Mouse (Mus musculus): ENCODE results near the gene Ahnak2.

Ahnak2 gene

DNA sequence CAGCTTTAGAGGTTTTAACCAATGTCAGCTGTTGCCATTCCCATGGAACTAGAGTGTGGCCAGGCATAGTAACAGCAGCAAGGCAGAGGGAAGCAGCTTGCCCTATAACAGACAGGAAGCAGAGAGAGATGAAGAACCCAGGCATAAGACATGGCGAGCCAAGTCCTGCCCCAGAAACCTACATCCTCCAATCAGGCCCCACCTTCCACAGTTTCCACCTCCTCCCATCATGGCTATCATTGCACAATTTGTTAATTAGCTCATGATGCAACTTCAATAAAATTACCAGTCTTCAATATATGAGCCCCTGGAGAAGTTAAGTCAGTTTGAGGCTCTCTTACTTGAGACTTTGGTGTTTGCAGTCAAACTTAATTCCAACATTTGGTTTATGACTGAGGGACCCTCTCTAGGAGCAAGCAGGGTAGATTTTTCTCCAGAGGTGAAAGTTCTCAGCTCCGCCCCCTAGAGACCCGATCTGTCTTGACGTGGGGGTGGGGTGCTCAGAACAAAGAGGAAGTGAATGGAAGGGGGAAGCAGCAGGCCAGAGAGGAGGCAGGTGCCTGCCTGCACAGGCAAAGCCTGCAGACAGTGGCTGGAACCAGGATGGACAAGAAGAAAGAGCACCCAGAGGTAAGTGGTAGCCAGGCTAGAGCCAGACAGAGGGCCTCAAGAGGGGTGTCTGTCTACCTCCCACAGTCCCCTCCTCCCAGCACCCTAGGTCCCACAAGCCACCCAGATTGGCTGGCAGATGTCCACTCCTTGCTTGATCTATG lies 42.1 kb downstream of the Ahnak2 start, which contains the start of gene Pld4:
TSS of gene Pld4 (plus strand) at position 502 of the 773 bp plus-strand sequence.
- no peak for DNase-seq (ENCODE audit: low spot score)

DNA sequence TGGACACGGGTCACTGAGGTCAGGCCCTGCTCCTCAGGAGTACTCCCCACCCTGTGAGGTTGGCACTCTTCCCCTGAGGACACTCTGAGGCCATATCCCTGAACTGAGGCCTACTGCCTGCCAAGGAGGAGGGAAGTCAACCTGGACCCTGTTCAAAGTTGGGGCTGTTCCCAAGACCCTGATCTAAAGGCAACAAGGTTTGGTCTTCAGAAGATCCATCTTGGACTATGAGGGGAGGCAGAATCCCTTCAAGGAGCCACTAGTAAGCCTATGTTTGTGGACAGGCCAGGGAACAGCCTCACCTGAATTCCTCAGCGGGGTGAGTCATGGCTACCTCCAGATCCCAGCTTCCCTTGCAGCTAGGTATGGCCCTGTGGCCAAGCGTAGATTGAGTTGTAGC lies 43.0 kb downstream of the Ahnak2 start:
- DNase-seq (ENCODE audit: low spot score): no peak

DNA sequence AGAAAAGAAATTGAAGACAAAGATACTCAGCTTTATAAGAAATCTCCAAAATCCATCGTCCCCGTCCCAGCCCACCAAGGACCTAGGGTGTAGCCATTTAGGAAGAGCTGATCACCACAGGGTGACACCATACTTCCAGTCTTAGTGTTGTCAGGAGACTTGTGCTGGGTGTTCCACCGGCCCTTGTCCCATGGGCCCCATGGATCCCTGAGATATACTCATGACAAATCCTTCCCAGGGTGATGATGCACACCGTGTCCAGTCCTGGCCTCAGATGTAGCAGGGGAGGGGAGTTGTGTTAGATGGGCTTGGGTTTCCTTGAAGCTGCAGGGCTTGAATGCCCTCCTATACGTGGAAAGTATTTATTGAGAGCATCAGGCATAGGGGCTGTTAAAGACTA lies 44.6 kb downstream of the Ahnak2 start:
- no peak for DNase-seq (ENCODE audit: low spot score)

DNA sequence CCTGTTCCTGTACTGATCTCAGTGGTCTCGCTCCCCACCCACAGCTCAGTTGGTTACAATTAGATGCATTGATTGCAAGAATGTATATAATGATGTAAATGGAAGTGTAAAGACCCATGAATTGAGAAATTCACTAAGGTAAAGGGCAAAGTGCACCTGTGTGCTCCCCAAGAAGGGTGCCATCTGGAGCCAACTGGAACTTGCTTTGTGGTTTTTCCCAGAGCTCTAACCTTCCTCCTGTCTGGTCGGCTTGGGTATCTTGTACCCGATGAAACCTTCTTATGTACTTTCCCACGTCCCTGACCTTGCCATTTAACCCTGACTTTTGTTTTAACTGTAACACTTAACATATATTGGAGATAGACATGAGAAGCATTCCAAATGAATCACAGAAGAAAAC lies 46.6 kb downstream of the Ahnak2 start:
- DNase-seq (ENCODE audit: low spot score): no peak

DNA sequence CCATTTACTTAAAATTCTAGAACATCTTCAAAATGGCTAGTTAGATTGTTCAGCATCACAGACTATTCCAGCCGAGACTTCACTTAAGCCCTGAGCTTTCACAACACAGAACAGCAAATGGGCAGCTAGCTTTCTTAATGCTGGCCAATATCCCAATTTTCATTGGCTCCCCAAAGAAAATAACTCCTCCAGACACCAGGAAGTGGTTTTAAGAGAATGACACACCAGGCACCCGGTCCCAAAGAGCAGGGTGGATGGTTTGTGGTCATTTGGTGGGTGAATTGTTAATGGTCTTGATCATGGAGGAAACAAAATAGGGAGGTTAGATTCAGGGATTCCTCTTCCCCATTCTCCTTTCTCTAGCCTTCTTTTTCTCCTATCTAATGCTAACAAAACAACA lies 50.1 kb downstream of the Ahnak2 start:
- DNase-seq (ENCODE audit: low spot score): no peak

DNA sequence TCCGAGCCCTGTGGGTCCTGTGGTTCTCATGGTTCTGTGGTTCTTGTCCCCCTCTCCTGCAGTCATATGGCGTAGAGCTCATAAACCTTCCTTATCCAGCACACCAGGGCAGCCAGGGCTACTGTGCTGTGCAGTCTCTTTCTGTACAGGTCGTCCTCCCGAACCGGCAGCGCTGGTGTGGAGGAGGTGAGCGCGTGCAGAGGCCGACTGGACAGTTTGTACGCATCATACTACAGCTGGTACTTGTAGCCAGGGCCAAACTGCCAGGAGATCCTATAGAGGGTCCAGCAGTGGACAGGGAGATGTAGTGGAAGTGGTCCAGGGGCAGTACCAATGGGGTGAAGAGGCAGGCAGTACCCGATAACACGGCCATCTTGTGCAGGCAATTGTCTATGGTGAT lies 51.5 kb downstream of the Ahnak2 start:
- no peak for DNase-seq (ENCODE audit: low spot score)

DNA sequence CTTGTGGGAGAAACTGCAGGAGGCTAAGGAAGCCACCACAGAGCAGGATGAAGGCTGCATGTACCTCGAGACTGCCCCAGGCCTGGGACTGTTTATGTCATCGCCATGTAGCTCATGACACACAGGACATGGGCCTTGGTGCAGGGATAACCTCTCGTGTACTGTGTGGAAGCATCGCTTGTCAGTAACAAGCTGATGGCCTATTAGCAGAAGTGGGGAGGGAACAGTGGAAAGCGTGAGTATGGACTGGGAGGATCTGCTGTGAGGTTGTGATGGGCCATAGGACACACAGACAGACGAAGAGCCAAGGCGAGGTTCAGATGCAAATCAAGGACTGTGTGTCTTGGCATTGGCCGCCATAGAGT lies 54.9 kb downstream of the Ahnak2 start:
- DNase-seq (ENCODE audit: low spot score): no peak

DNA sequence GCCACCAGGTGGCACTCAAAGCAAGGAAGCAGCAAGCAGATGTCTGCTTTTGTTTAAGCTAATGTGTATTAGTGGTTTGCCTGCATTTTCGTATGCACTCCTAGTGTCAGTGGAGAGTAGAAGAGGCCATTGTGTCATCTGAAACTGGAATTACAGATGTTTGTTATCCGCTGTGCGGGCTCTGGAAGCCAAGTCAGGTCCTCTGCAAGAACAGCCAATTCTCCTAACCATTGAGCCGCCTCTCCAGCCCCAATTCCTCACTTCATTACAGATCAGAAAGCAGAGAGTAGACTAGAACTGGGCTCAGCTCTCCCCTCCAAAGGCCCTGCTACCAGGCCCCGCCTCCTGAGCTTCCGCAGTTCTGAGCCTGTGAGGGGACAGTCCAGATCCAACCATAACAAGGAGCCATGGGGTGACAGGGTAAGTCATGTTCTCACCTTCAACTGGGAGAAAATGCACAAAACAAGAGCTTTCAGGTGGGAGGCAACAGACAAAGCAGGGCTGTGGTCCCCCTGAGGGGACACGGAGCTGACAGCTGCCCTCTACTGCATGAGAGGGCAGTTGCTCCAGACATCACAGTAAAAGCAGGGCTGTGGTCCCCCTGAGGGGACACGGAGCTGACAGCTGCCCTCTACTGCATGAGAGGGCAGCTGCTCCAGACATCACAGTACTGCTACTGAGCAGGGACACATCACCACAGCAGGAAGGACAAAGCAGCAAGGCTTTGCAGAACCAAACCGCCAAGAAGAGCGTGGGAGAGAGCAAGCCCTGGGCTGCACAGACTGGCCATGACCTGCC lies 55.5 kb downstream of the Ahnak2 start:
- peak; percentile 46 for DNase-seq (ENCODE audit: low spot score)

DNA sequence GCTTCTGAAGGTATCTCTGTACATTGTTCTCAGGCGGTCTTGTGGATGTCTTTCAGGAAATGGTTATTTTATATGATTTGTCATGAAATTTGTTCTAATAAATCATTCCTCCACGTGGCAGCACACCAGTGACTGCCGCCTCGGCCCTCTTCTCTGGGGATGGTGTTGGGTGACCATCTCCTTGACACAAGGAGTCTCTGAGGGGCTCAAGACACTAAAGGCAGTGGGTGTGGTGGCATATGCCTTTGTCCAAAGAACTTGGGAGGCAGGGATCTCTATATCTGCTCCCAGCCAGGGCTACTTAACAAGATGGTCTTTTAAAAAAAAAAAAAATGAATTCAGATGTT lies 56.0 kb downstream of the Ahnak2 start:
- no peak for DNase-seq (ENCODE audit: low spot score)

DNA sequence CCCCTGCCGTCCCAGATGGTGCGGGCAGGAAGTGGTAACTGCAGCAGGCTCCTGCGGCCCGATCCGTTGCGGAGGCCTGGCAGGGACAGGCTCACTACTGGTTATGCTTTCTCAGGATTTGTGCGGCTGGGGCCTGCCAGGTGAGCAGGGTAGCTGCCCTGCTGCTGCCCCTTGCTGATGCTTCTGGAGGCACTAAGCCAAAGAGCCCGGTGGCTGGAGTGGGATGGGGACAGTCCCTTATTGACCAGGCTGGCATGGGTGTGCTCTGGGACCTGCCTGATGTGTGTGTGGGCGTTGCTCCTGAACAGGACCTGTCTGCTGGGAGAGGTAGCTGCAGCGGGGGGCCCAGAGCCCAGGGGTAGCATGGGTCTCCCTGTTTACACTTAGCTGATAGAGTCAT lies 56.7 kb downstream of the Ahnak2 start:
- no peak for DNase-seq (ENCODE audit: low spot score)

DNA sequence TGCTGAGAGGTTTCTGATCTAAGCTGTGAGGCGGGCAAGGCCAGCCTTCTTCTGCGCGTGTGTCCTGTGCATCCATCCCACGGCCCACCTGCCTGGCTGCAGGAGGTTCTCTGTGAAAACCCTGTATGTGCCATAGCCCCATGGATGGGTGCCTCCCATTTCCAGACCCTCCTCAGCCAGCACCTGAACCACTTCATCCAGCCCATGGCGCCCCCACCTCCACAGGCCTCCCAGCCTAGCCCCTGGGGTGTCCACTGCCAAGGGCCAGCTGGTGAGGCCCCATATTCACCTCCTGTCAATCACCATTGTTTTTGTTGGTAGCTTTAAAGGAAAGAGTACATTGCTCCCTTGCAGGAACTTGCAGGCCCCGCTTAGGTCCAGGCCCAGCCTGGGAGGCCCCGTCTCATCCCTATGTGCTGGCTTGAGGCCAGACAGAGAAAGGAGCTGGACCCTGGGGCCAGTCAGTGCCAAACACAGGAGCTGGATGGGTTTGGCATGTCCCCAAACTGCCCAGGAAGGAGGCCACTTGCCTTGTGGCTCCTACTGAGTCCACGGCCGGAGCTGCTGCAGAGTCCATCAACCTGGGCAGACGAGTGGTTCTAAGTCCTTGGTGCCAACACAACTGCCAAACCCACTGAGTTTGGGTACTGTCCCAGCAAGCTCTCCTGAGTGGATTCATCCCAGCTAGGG lies 57.4 kb downstream of the Ahnak2 start:
- no peak for DNase-seq (ENCODE audit: low spot score)

DNA sequence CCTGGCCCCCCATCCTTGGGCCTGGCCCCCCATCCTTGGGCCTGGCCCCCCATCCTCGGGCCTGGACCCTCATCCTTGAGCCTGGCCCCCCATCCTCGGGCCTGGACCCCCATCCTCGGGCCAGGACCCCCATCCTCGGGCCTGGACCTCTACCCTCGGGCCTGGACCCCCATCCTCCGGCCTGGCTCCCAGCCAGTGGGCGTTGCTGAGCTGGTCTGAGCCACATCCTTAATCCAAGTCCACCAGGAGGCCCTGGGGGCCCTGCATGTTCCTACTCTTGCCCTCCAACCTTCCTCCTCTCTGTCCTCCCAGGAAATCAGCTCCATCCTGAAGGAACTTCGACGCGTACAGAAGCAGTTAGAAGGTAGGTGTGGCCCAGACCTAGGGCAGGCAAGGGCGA lies 58.2 kb downstream of the Ahnak2 start:
- no peak for DNase-seq (ENCODE audit: low spot score)

DNA sequence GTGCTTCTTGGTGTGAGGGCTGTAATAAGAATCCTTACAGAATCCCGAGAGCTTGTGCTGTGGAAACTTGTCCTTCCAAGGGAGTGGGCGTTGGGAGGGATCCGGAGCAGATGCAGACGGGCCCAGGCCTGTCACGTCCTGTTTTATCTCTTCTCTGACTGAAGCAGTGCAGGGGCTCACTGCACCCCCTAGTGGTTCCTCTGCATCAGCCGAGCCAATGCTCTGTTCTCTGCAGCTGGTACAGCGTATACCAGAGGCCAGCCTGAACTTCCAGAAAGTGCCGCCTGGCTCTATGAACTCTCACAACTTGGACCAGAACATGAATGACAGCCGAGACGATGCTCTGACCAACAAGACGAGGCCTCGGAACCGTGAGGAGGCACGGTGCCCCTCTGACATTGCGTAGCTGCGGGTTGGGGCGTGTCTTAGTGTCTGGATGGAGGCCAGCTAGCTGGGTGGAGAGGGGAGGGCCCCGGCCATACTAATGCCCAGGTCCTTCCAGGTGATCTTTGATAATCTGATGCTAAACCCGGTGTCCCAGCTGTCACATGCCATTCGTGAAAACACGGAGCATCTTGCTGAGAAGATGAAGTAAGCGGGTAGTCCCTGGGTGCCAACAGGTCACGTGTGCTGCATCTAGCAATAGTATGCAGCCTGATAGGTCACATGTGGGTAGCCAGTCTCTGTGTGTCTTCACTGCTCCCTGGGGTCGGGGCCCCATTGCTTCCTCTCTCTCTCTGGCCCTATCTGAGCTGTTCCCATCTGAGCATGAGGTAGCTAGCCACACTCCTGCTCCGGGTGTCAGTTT lies 59.1 kb downstream of the Ahnak2 start:
- peak; percentile 68 for DNase-seq (ENCODE audit: low spot score)

DNA sequence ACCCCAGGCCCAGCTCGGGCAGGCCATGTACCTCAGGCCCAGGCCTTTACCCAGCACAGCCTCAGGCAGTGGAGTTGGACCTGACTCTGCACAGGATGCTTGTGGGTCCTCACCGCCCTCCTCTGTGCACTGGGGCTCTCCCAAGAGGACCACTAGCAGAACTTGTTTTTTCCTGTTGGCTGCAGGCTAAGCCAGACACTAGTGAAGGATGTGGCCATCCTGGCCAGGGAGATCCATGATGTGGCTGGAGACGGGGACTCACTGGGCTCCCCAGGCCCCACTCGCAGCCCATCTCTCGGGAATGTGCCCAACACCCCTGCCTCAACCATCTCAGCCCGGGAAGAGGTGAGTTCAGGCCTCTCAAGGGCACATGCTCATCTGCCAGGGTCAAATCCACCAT lies 59.7 kb downstream of the Ahnak2 start:
- no peak for DNase-seq (ENCODE audit: low spot score)

DNA sequence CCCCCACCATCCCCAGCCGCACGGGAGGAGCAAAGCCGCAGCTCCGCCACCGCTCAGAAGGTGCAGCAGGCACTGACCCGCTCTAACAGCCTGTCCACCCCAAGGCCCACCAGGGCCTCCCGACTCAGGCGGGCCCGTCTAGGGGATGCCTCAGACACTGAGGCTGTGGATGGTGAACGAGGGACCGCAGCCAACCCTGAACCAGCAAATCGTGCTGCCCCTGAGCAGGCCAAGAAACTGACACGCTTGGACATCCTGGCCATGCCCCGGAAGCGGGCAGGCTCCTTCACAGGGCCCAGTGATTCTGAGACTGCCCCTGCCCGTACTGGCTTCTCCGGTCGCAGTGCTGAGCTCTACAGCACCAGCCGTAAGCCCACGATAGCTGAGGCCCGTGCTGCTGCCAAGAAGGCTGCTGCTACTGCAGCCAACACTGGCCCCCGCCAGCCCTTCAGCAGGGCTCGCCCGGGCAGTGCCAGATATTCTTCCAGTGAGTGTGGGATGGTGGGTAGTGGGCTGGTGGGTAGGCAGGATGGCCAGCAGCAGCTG lies 63.4 kb downstream of the Ahnak2 start:
- DNase-seq (ENCODE audit: low spot score): no peak

DNA sequence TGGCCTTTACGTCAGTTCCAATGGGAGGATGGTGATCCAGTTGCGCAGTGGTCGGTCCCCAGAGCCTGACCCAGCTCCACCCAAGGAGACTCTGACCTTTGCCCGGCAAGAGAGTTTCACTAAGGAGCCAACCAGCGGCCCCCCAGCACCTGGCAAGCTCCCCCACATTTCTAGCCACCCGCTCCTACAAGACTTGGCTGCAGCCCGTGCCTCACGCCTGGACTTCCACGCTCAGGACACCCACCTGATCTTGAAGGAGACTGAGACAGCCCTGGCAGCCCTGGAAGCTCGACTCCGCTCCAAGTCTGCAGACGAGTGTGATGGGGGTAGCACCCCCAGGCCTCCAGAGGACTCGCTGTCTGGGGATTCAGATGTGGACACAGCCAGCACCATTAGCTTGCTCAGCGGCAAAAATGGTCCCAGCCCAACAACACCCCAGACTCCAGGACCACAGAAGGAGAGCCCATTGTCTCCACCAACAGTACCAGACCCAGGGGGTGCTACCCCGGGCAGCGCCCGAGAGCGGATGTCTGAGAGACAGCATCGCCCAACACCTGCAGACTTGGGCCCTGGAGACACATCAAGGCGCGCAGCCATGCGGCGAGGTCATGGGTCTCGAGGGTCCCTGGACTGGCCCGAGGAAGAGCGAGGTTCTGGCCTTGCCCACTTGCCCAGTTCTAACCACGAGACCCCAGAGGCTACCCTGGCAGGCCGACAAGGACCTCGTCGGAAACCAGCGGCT lies 64.0 kb downstream of the Ahnak2 start:
- no peak for DNase-seq (ENCODE audit: low spot score)

DNA sequence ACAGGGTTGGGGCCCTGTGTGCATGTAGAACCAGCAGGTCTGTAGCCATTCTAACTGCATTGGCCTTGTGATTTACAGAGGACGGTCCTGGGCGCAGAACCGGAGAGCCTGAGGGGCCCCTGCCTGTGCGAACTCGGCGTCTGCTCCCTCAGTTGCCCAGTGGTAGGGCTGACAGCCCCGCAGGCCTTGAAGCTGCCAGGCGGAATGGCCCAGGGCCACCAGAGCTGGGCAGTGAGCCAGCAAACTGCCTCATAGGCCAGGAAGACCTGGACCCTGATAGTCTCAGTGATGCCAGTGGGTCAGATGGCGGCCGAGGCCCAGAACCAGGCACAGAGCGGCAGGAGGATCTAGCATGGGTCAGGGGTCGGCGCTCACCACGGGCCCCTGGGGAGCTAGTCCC lies 64.7 kb downstream of the Ahnak2 start:
- no peak for DNase-seq (ENCODE audit: low spot score)

DNA sequence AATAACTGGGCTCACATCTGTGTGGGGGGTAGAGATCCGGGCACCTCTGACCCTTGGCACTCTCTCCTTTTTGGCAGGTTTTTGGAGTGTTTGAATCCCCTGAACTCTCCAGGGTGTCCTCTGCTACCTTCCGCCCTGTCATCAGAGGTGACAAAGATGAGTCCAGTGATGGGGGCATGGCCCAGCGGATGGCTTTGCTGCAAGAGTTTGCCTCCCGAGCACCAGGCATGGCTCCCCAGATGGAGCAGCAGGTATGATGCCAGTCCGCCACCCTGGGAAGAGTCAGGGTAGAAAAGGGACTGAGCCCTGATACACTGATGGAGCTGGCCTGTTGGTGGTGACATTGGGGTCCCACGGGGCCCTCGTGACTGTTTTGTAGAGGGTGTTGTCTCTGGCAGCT lies 65.4 kb downstream of the Ahnak2 start:
- DNase-seq (ENCODE audit: low spot score): no peak

DNA sequence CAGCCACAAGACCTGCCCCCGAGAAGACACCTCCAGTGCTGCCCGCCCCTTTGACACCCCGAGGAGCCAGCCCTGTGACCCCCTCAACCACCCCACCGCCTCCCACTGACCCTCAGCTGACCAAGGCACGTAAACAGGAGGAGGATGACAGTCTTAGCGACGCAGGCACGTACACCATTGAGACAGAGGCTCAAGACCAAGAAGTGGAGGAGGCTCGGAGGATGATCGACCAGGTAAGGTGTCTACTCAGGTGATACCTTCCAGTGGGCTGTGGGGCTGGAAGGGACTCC lies 65.9 kb downstream of the Ahnak2 start:
- DNase-seq (ENCODE audit: low spot score): no peak

DNA sequence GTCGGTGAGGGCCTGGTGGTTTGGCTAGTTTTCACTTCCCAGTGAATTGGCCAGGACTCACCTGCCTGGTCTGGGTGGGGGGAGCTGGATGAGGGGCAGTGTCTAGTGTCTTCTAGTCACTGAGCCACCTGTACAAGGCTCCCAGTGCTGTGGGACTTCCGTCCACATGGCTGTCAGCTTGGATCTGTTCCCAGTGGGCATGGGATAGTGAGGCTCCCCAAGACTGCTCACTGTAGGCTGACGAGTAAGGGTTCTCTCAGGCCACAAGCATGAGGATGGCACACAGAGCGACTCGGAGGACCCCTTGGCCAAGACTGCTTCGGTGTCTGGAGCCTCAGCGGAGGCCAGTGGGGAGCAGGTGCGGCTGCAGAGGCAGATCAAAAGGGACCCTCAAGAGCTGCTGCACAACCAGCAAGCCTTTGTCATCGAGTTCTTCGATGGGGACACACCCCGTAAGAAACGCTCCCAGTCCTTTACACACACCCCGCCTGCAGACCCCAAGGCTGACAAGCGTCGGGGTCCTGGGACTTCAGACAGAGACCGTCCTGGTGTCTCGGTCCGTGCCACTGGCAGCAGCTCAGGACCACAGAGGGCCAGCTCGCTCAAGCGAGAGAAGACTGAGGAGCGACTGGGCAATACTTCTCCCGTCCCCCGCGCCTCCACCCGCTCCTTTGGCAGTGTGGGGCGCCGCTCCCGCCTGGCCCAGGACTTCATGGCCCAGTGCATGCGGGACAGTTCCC lies 66.4 kb downstream of the Ahnak2 start:
- no peak for DNase-seq (ENCODE audit: low spot score)
